In the genomic region with DNA sequence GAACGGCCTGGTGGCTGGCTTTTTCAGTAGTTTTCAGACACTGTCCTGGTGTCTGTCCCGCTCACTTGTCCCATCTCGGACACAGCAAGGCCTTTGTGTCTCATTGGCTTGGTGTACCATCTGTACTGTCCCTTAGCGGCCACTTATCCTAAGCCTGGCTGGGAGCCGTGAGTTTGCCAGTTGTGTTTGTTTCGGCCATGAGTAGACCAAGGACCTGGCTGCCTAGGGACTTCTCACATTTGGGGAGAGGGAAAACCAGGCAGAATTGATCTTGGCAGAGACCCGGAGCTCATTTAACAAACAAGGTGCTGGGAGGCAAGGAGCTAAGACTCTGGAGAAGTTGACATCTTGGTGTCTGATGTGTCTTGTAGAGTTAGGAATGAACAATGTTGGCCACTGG, we compare ENCODE assay signal across 28 mouse cellular contexts. TPM values are rescaled to one million over a fixed set of nuclear protein-coding genes. Genes with fewer than 3 reads are reported as not detected.
DNase-seq lines count a peak whose midpoint lies in the region; ATAC-seq and TF ChIP-seq lines count a peak whose summit lies in the region.
"Had no signal": no experiment of that assay in that cellular context is flagged by ENCODE, and none has a peak within 500 bp of the region (broad histone marks: within the 10 kb centered on the region; RNA-seq: fewer than 3 reads in every experiment).

No protein-coding gene starts in this region.

- H3K79me2 ChIP-seq in heart, adult 2 months (replicated peaks; ENCODE audit: control insufficient read depth, insufficient read depth, low read length) = peaks cover 4% of the 10 kb centered on the region; the same call in 1 of the 2 replicates

- H3K4me1 ChIP-seq in heart, adult 2 months (ENCODE audit: control insufficient read depth, insufficient read depth, low read length) = peaks cover 23% of the 10 kb centered on the region
- peaks cover 4% of the 10 kb centered on the region for H3K4me1 ChIP-seq in ES-Bruce4 (ENCODE audit: control insufficient read depth, insufficient read depth, low read length)
- peaks cover 84% of the 10 kb centered on the region for H3K4me1 ChIP-seq in heart, embryonic 16.5 days (ENCODE audit: control insufficient read depth, insufficient read depth, low read length)
- H3K4me1 ChIP-seq in stomach, postnatal 0 days (replicated peaks; ENCODE audit: control insufficient read depth, insufficient read depth) = peaks cover 14% of the 10 kb centered on the region

- TF ChIP-seq POLR2A in heart, adult 2 months (IDR thresholded peaks at IDR 0.05; ENCODE audit: insufficient read depth, low read depth, low read length) = no peak
- TF ChIP-seq POLR2A in ES-Bruce4 (IDR thresholded peaks at IDR 0.05; ENCODE audit: insufficient read depth, low read length) = no peak

- no peaks in the 10 kb centered on the region for H3K9me3 ChIP-seq in ES-Bruce4 (replicated peaks; ENCODE audit: control insufficient read depth, insufficient read depth, low read length, poor library complexity, severe bottlenecking)
- H3K9me3 ChIP-seq in heart, embryonic 16.5 days (replicated peaks; ENCODE audit: control insufficient read depth, low read length) = no peaks in the 10 kb centered on the region
- H3K9me3 ChIP-seq in stomach, postnatal 0 days (ENCODE audit: control insufficient read depth, low read length) = no peaks in the 10 kb centered on the region
- H3K9me3 ChIP-seq: embryonic facial prominence, embryonic 15.5 days; hindbrain, embryonic 15.5 days; intestine, embryonic 15.5 days; kidney, embryonic 15.5 days; limb, embryonic 13.5 days; liver, embryonic 13.5 days; lung, embryonic 15.5 days; midbrain, embryonic 12.5 days; neural tube, embryonic 15.5 days; stomach, embryonic 15.5 days had no signal

- TF ChIP-seq EP300 in heart, adult 2 months (IDR thresholded peaks at IDR 0.05; ENCODE audit: insufficient read depth, low read depth, low read length) = no peak
- no peak for TF ChIP-seq EP300 in ES-Bruce4 (IDR thresholded peaks at IDR 0.05; ENCODE audit: insufficient read depth, low read depth, low read length)
- TF ChIP-seq EP300 in stomach, postnatal 0 days (optimal IDR thresholded peaks at IDR 0.05) = no peak

- no peak for DNase-seq in heart, adult 2 months
- no peak for DNase-seq in heart, adult 18-20 months
- DNase-seq in layer of hippocampus, adult 2 months (ENCODE audit: low spot score in 2 of 2) = no peak
- no peak for DNase-seq in layer of hippocampus, postnatal 25 days (ENCODE audit: extremely low spot score in 1 of 2, low spot score in 1 of 2)
- no peak for DNase-seq in stomach, postnatal 0 days (ENCODE audit: low spot score)
- DNase-seq in urinary bladder, postnatal 4 days (ENCODE audit: low spot score in 2 of 2) = no peak
- DNase-seq: adrenal gland, postnatal 10 days; B cell, adult 2 months; cerebellum, adult 11-12 months; cerebellum, postnatal 36 days; forebrain, postnatal 0 days; gastrocnemius, postnatal 10 days; kidney, postnatal 4 days; liver, embryonic 13.5 days; lung, postnatal 4 days; right cerebral cortex, postnatal 25 days had no signal

- no peak for TF ChIP-seq CTCF in heart, adult 2 months (IDR thresholded peaks at IDR 0.05)
- no peak for TF ChIP-seq CTCF in layer of hippocampus, adult 2 months (conservative IDR thresholded peaks at IDR 0.05)
- no peak for TF ChIP-seq CTCF in ES-Bruce4 (IDR thresholded peaks at IDR 0.05; ENCODE audit: low read depth, low read length)
- no peak for TF ChIP-seq CTCF in stomach, postnatal 0 days (IDR thresholded peaks at IDR 0.05; ENCODE audit: low read depth)

- no peak for ATAC-seq in heart, embryonic 16.5 days (replicated peaks; ENCODE audit: extremely low read depth, insufficient read depth, low FRiP score)
- ATAC-seq in stomach, postnatal 0 days (ENCODE audit: low FRiP score, low TSS enrichment) = no peak
- ATAC-seq: forebrain, postnatal 0 days; intestine, embryonic 15.5 days; Patski had no signal

- no peak overlapping the region for H3K9ac ChIP-seq in heart, adult 2 months (ENCODE audit: low read depth, low read length)
- no peak overlapping the region for H3K9ac ChIP-seq in ES-Bruce4 (ENCODE audit: low read depth, poor library complexity, severe bottlenecking)
- H3K9ac ChIP-seq in heart, embryonic 16.5 days (ENCODE audit: low read length) = peak overlapping the region; percentile 33; the same call in 1 of the 2 replicates
- no peak overlapping the region for H3K9ac ChIP-seq in stomach, postnatal 0 days (ENCODE audit: low read length)
- H3K9ac ChIP-seq: embryonic facial prominence, embryonic 15.5 days; forebrain, postnatal 0 days; hindbrain, embryonic 15.5 days; intestine, embryonic 15.5 days; kidney, embryonic 15.5 days; limb, embryonic 13.5 days; liver, embryonic 13.5 days; lung, embryonic 15.5 days; midbrain, embryonic 12.5 days; neural tube, embryonic 15.5 days; stomach, embryonic 15.5 days had no signal

- H3K27ac ChIP-seq in heart, adult 2 months = peak overlapping the region; percentile 97
- H3K27ac ChIP-seq in layer of hippocampus, adult 2 months = peak overlapping the region; percentile 37; the same call in 1 of the 2 replicates
- H3K27ac ChIP-seq in ES-Bruce4 (ENCODE audit: insufficient read depth, low read length) = no peak overlapping the region
- H3K27ac ChIP-seq in heart, embryonic 16.5 days (ENCODE audit: low read length) = peak overlapping the region; percentile 55
- no peak overlapping the region for H3K27ac ChIP-seq in stomach, postnatal 0 days (replicated peaks)
- H3K27ac ChIP-seq: embryonic facial prominence, embryonic 15.5 days; hindbrain, embryonic 15.5 days; intestine, embryonic 15.5 days; kidney, embryonic 15.5 days; limb, embryonic 13.5 days; liver, embryonic 13.5 days; lung, embryonic 15.5 days; midbrain, embryonic 12.5 days; neural tube, embryonic 15.5 days; stomach, embryonic 15.5 days had no signal

- 63% methylated on average over 7 of the region's 7 CpGs for WGBS in heart, adult 2 months
- WGBS in heart, embryonic 16.5 days = 63% methylated on average over 7 of the region's 7 CpGs
- WGBS in stomach, postnatal 0 days = 70% methylated on average over 7 of the region's 7 CpGs

- H3K36me3 ChIP-seq in heart, adult 2 months (ENCODE audit: control insufficient read depth, insufficient read depth, low read length) = peaks cover 45% of the 10 kb centered on the region
- H3K36me3 ChIP-seq in ES-Bruce4 (ENCODE audit: control insufficient read depth, insufficient read depth, low read length, poor library complexity, severe bottlenecking) = peaks cover 85% of the 10 kb centered on the region
- H3K36me3 ChIP-seq in heart, embryonic 16.5 days (ENCODE audit: control insufficient read depth, insufficient read depth) = peaks cover 40% of the 10 kb centered on the region
- peaks cover 10% of the 10 kb centered on the region; the same call in 1 of the 2 replicates for H3K36me3 ChIP-seq in stomach, postnatal 0 days (ENCODE audit: control insufficient read depth, insufficient read depth, low read length)

- H3K27me3 ChIP-seq in heart, adult 2 months (ENCODE audit: control insufficient read depth, insufficient read depth, low read length) = no peaks in the 10 kb centered on the region
- H3K27me3 ChIP-seq in ES-Bruce4 (ENCODE audit: control insufficient read depth, insufficient read depth, low read length, poor library complexity, severe bottlenecking) = no peaks in the 10 kb centered on the region
- no peaks in the 10 kb centered on the region for H3K27me3 ChIP-seq in heart, embryonic 16.5 days (ENCODE audit: control insufficient read depth, insufficient read depth, low read length)
- H3K27me3 ChIP-seq in stomach, postnatal 0 days (ENCODE audit: control insufficient read depth, insufficient read depth, low read length) = no peaks in the 10 kb centered on the region
- H3K27me3 ChIP-seq: embryonic facial prominence, embryonic 15.5 days; hindbrain, embryonic 15.5 days; intestine, embryonic 15.5 days; kidney, embryonic 15.5 days; limb, embryonic 13.5 days; lung, embryonic 15.5 days; midbrain, embryonic 12.5 days; neural tube, embryonic 15.5 days; Patski; stomach, embryonic 15.5 days had no signal

- H3K4me3 ChIP-seq in heart, adult 2 months = no peak overlapping the region
- no peak overlapping the region for H3K4me3 ChIP-seq in layer of hippocampus, adult 2 months
- peak overlapping the region; percentile 22; the same call in 1 of the 2 replicates for H3K4me3 ChIP-seq in ES-Bruce4 (ENCODE audit: low read depth, low read length)
- H3K4me3 ChIP-seq in heart, embryonic 16.5 days (ENCODE audit: low read length) = no peak overlapping the region
- H3K4me3 ChIP-seq in stomach, postnatal 0 days (ENCODE audit: low read depth, low read length) = no peak overlapping the region
- H3K4me3 ChIP-seq: embryonic facial prominence, embryonic 15.5 days; hindbrain, embryonic 15.5 days; intestine, embryonic 15.5 days; kidney, embryonic 15.5 days; limb, embryonic 13.5 days; liver, embryonic 13.5 days; lung, embryonic 15.5 days; midbrain, embryonic 12.5 days; neural tube, embryonic 15.5 days; stomach, embryonic 15.5 days had no signal

- peak overlapping the region; percentile 25 for H3K4me2 ChIP-seq in heart, embryonic 16.5 days (ENCODE audit: low read depth, low read length)
- no peak overlapping the region for H3K4me2 ChIP-seq in stomach, postnatal 0 days (replicated peaks; ENCODE audit: low read depth)
- H3K4me2 ChIP-seq: embryonic facial prominence, embryonic 15.5 days; hindbrain, embryonic 15.5 days; intestine, embryonic 15.5 days; kidney, embryonic 15.5 days; limb, embryonic 13.5 days; liver, embryonic 13.5 days; lung, embryonic 15.5 days; midbrain, embryonic 12.5 days; neural tube, embryonic 15.5 days; stomach, embryonic 15.5 days had no signal

- intact Hi-C loops in heart, adult 2 months (cut with DNase I) = no loop called here

RNA-seq across cellular contexts. Expression of gene Pkm, which starts 7.1 kb away (rescaled TPM):
- 1,000 to 10,000 TPM; 1,073 to 1,081 TPM for total RNA-seq in heart, adult 2 months (2021)
- 1,773 and 1,838 TPM in 2 replicates for polyA plus RNA-seq in heart, adult 2 months (2012; rRNA removed)
- total RNA-seq in heart, adult 18-20 months (2021) = 1,000 to 10,000 TPM; 1,130 to 1,266 TPM
- total RNA-seq in layer of hippocampus, adult 2 months (2021) = 1,000 to 10,000 TPM; 1,301 to 1,421 TPM
- 1,000 to 10,000 TPM; 1,212 to 1,366 TPM for total RNA-seq in layer of hippocampus, postnatal 25 days (2021)
- polyA plus RNA-seq in ES-Bruce4 (2011; ENCODE audit: insufficient read depth, insufficient read length, low read depth, missing spikeins) = 2,048 and 2,433 TPM in 2 replicates
- 1,977 and 2,080 TPM in 2 replicates for polyA plus RNA-seq in heart, embryonic 16.5 days (2015; fragmentation: Nextera tagmentation; extraction: Ambion mirVana)
- polyA plus RNA-seq in stomach, postnatal 0 days (2015; fragmentation: Nextera tagmentation; extraction: Ambion mirVana) = 472 and 500 TPM in 2 replicates

RNA-seq across cellular contexts. Expression of gene Gramd2, which starts 16.7 kb away (rescaled TPM):
- total RNA-seq in heart, adult 2 months (2021) = not detected
- 0.26 and 1.3 TPM in 2 replicates for polyA plus RNA-seq in heart, adult 2 months (2012; rRNA removed)
- under 1 TPM in 1 of 2 experiments, not detected in 1; 0.28 TPM for total RNA-seq in heart, adult 18-20 months (2021)
- 1 to 10 TPM; 5.7 to 7.5 TPM for total RNA-seq in layer of hippocampus, adult 2 months (2021)
- total RNA-seq in layer of hippocampus, postnatal 25 days (2021) = 1 to 10 TPM; 4.9 to 7.3 TPM
- 4.5 and 5.2 TPM in 2 replicates for polyA plus RNA-seq in ES-Bruce4 (2011; ENCODE audit: insufficient read depth, insufficient read length, low read depth, missing spikeins)
- polyA plus RNA-seq in heart, embryonic 16.5 days (2015; fragmentation: Nextera tagmentation; extraction: Ambion mirVana) = 0.34 and 1.6 TPM in 2 replicates
- 5.9 and 6.7 TPM in 2 replicates for polyA plus RNA-seq in stomach, postnatal 0 days (2015; fragmentation: Nextera tagmentation; extraction: Ambion mirVana)

RNA-seq across cellular contexts. Expression of gene Parp6, which starts 46.1 kb away (rescaled TPM):
- 10 to 100 TPM; 16.4 to 16.5 TPM for total RNA-seq in heart, adult 2 months (2021)
- polyA plus RNA-seq in heart, adult 2 months (2012; rRNA removed) = 24.2 and 40.3 TPM in 2 replicates
- 10 to 100 TPM; 17.0 to 17.6 TPM for total RNA-seq in heart, adult 18-20 months (2021)
- total RNA-seq in layer of hippocampus, adult 2 months (2021) = 100 to 1,000 TPM; 129 to 132 TPM
- total RNA-seq in layer of hippocampus, postnatal 25 days (2021) = 100 to 1,000 TPM; 138 to 142 TPM
- polyA plus RNA-seq in ES-Bruce4 (2011; ENCODE audit: insufficient read depth, insufficient read length, low read depth, missing spikeins) = 28.3 and 30.9 TPM in 2 replicates
- 21.1 and 24.1 TPM in 2 replicates for polyA plus RNA-seq in heart, embryonic 16.5 days (2015; fragmentation: Nextera tagmentation; extraction: Ambion mirVana)
- 13.3 and 14.9 TPM in 2 replicates for polyA plus RNA-seq in stomach, postnatal 0 days (2015; fragmentation: Nextera tagmentation; extraction: Ambion mirVana)

Comparison
In these comparisons a context has a peak if more than half of its experiments do, and no peak if none do; other contexts are left out.
1. H3K27ac ChIP-seq: peak in heart, adult 2 months (single experiment), layer of hippocampus, adult 2 months (single experiment) and heart, embryonic 16.5 days (single experiment); none in ES-Bruce4 (single experiment) and stomach, postnatal 0 days (single experiment).
2. RNA of gene Gramd2, which starts 16.7 kb away (total RNA-seq): 5.7 to 7.5 TPM in layer of hippocampus, adult 2 months and 4.9 to 7.3 TPM in layer of hippocampus, postnatal 25 days; 0.28 TPM in heart, adult 18-20 months and not detected in heart, adult 2 months; every median in the first group is over 4 times any median in the second.
3. RNA of gene Parp6, which starts 46.1 kb away (total RNA-seq): 138 to 142 TPM in layer of hippocampus, postnatal 25 days and 129 to 132 TPM in layer of hippocampus, adult 2 months; 17.0 to 17.6 TPM in heart, adult 18-20 months and 16.4 to 16.5 TPM in heart, adult 2 months; every median in the first group is over 4 times any median in the second.